Mouse (Mus musculus) stomach, postnatal 0 days (tissue): ENCODE measurements around the gene Zfp398. TPM values are rescaled to one million over a fixed set of nuclear protein-coding genes. Genes with fewer than 3 reads are reported as not detected.

ENCODE experiments used
- ATAC-seq: fragments of 200-750 bp; cut with Nextera tagmentation; 2 replicates; pipeline ENCODE4 v1.8.0; 2017; ENCODE audit not compliant: low FRiP score, low TSS enrichment
- DNase-seq: peaks from one replicate; pipeline ENCODE4 v3.0.0-alpha.2; 2016; ENCODE audit warnings: low spot score
- H3K27ac ChIP-seq: fragments of 300-500 bp; sonication (generic); replicated peaks from 2 replicates; pipeline ENCODE4 v1.5.1; 2014; ENCODE audit warnings: mild to moderate bottlenecking, control low read depth
- H3K27me3 ChIP-seq: fragments of 300-500 bp; sonication (generic); 2 replicates; pipeline ENCODE4 v1.6.1; 2014; ENCODE audit warnings: low read length; ENCODE audit not compliant: control insufficient read depth, insufficient read depth
- H3K36me3 ChIP-seq: fragments of 300-500 bp; sonication (generic); 2 replicates; pipeline ENCODE4 v1.6.1; 2014; ENCODE audit warnings: low read length, mixed read lengths; ENCODE audit not compliant: control insufficient read depth, insufficient read depth
- H3K4me1 ChIP-seq: fragments of 300-500 bp; sonication (generic); replicated peaks from 2 replicates; pipeline ENCODE4 v1.6.1; 2014; ENCODE audit warnings: antibody characterized with exemption; ENCODE audit not compliant: control insufficient read depth, insufficient read depth
- H3K4me2 ChIP-seq: fragments of 300-500 bp; sonication (generic); replicated peaks from 2 replicates; pipeline ENCODE4 v1.6.1; 2014; ENCODE audit warnings: low read depth, mild to moderate bottlenecking, control low read depth, moderate library complexity
- H3K4me3 ChIP-seq: fragments of 300-500 bp; sonication (generic); 2 replicates; pipeline ENCODE4 v1.5.1; 2014; ENCODE audit warnings: low read depth, low read length, control low read depth
- H3K9ac ChIP-seq: fragments of 300-500 bp; sonication (generic); 2 replicates; pipeline ENCODE4 v1.6.1; 2014; ENCODE audit warnings: mild to moderate bottlenecking, low read length, control low read depth, mixed read lengths
- H3K9me3 ChIP-seq: fragments of 300-500 bp; sonication (generic); 2 replicates; pipeline ENCODE4 v1.6.1; 2016; ENCODE audit warnings: low read length; ENCODE audit not compliant: control insufficient read depth
- CTCF ChIP-seq: IDR thresholded peaks from 2 replicates; pipeline ENCODE4 v1.5.1; 2016; ENCODE audit warnings: antibody characterized with exemption, low read depth, mild to moderate bottlenecking, moderate library complexity
- EP300 ChIP-seq: optimal IDR thresholded peaks from 2 replicates; pipeline ENCODE3; 2016; ENCODE audit warnings: antibody characterized with exemption
- WGBS: fragments of 180-500 bp; shearing (Covaris S2); extraction: QIAGEN DNeasy Blood & Tissue Kit; methylation state at CpG from one replicate; pipeline ENCODE4 v1.1.7; 2014; 5-methylcytosine and 5-hydroxymethylcytosine counted together
- polyA plus RNA-seq: library from polyadenylated mRNA; unstranded; fragments of >200 nt; fragmentation: Nextera tagmentation; extraction: Ambion mirVana; gene quantifications from 2 replicates; pipeline ENCODE4 v1.2.1, GENCODE M21; 2015

Gene Zfp398
- polyA plus RNA-seq, 1 experiment from 2014 or later, result 3.8 TPM

- Histone ChIP-seq H3K36me3 (peaks cover 4% of the 10 kb centered on the region; the same call in 1 of the 2 replicates), H3K27me3 (no peaks in the 10 kb centered on the region)
- TF ChIP-seq CTCF (peak; percentile 84), EP300 (no peak)
Observed at GRCm38 (mm10) chr6:47877461-47878132, 42.1 kb downstream of the Zfp398 start.

GRCm38 (mm10) chr6:47878133-47878514, 42.7 kb downstream of the Zfp398 start:
- no peak for ATAC-seq
- peaks cover 8% of the 10 kb centered on the region for H3K4me1 ChIP-seq
- peak overlapping the region; percentile 97 for H3K27ac ChIP-seq
- H3K4me2 ChIP-seq, result peak overlapping the region; percentile 77
- peak; percentile 23 for DNase-seq
- H3K9me3 ChIP-seq, result no peaks in the 10 kb centered on the region
- H3K4me3 ChIP-seq, result peak overlapping the region; percentile 82
- WGBS, result under 1% methylated on average over 11 of the region's 11 CpGs
- TF ChIP-seq EP300 (no peak), CTCF (no peak)
- peaks cover 4% of the 10 kb centered on the region; the same call in 1 of the 2 replicates for H3K36me3 ChIP-seq
- no peaks in the 10 kb centered on the region for H3K27me3 ChIP-seq
- peak overlapping the region; percentile 92 for H3K9ac ChIP-seq

More at GRCm38 (mm10) chr6:47877461-47878132, 42.1 kb downstream of the Zfp398 start:
- Histone ChIP-seq H3K4me3 (peak overlapping the region; percentile 82), H3K9ac (peak overlapping the region; percentile 92), H3K27ac (peak overlapping the region; percentile 97), H3K9me3 (no peaks in the 10 kb centered on the region), H3K4me1 (peaks cover 8% of the 10 kb centered on the region), H3K4me2 (peak overlapping the region; percentile 77)
- ATAC-seq, result peak; percentile 97
- peak; percentile 94 for DNase-seq
- under 1% methylated on average over 58 of the region's 71 CpGs for WGBS

GRCm38 (mm10) chr6:47878593-47878992, 43.1 kb downstream of the Zfp398 start:
- DNase-seq (no peak), ATAC-seq (no peak)
- Histone ChIP-seq H3K4me2 (peak overlapping the region; percentile 77), H3K4me1 (peaks cover 8% of the 10 kb centered on the region), H3K27me3 (no peaks in the 10 kb centered on the region), H3K36me3 (peaks cover 4% of the 10 kb centered on the region; the same call in 1 of the 2 replicates), H3K27ac (peak overlapping the region; percentile 97), H3K9ac (peak overlapping the region; percentile 92), H3K4me3 (peak overlapping the region; percentile 82), H3K9me3 (no peaks in the 10 kb centered on the region)
- WGBS, result 22% methylated on average over 3 of the region's 3 CpGs
- TF ChIP-seq EP300 (no peak), CTCF (no peak)

DNA sequence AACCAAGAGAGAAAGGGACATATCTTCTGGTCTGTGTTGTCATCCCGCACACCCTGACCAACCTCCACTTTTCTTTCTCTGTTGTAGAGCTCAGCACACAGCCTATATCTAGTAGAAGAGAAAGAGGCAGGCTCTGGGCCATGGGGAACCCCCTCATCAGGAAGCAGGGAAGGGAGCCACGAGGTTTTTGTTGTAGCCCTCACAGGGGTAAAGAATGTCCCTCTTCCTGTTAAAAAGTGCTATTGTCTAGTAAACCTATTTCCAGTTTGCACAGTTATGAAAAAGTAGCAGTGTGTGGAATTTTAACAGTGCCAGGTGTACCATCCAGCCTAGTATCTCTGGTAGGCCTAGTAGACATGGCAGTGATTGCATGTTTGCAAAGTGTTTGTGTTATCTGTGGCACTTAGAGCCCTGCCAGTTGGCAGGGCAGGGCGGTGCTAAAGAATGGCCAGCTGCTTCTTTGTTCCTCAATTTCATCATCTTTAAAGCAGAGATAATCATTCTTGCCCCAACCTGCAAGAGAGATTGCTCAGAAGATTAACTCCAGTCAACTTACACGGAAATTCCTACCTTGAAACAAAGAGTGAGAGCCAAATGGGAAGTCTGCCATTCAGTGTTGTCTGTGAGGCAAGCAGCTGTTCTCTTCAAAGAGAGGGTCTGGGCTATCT, 43.7 kb downstream of the Zfp398 start:
- H3K9ac ChIP-seq, result peak overlapping the region; percentile 92
- no peak for TF ChIP-seq EP300
- TF ChIP-seq CTCF, result no peak
- peak overlapping the region; percentile 82; the same call in 1 of the 2 replicates for H3K4me3 ChIP-seq
- WGBS, result 45% methylated on average over 4 of the region's 4 CpGs
- H3K4me2 ChIP-seq, result peak overlapping the region; percentile 77
- H3K36me3 ChIP-seq, result peaks cover 4% of the 10 kb centered on the region; the same call in 1 of the 2 replicates
- H3K4me1 ChIP-seq, result peaks cover 8% of the 10 kb centered on the region
- no peaks in the 10 kb centered on the region for H3K9me3 ChIP-seq
- H3K27ac ChIP-seq, result peak overlapping the region; percentile 59
- ATAC-seq, result no peak
- H3K27me3 ChIP-seq, result no peaks in the 10 kb centered on the region
- no peak for DNase-seq

DNA sequence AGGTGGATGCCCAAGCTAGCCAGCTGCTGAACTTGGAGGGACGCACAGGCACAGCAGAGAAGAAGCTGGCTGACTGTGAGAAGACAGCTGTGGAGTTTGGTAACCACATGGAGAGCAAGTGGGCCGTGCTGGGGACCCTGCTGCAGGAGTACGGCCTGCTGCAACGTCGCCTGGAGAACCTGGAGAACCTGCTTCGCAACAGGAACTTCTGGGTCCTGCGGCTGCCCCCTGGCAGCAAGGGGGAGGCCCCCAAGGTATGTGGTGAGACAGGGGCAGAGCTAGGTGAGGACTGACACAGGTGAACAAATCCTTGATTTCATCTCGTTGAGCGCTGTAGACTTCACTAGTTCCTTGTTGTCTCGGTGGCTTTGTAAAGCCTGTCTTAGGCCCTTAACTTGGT, 44.7 kb downstream of the Zfp398 start:
- H3K4me2 ChIP-seq, result no peak overlapping the region
- peak overlapping the region; percentile 24; the same call in 1 of the 2 replicates for H3K27ac ChIP-seq
- no peaks in the 10 kb centered on the region for H3K9me3 ChIP-seq
- TF ChIP-seq CTCF (no peak), EP300 (no peak)
- H3K9ac ChIP-seq, result no peak overlapping the region
- ATAC-seq (no peak), DNase-seq (no peak)
- peaks cover 8% of the 10 kb centered on the region for H3K4me1 ChIP-seq
- WGBS, result 83% methylated on average over 10 of the region's 10 CpGs
- no peak overlapping the region for H3K4me3 ChIP-seq
- H3K27me3 ChIP-seq, result no peaks in the 10 kb centered on the region
- H3K36me3 ChIP-seq, result peaks cover 6% of the 10 kb centered on the region; the same call in 1 of the 2 replicates
